Mouse (Mus musculus): ENCODE measurements around the gene Pkd1l1.
A peak's percentile ranks its signal among the peaks of the same experiment; 100 is the strongest.

The Pkd1l1 gene

DNA sequence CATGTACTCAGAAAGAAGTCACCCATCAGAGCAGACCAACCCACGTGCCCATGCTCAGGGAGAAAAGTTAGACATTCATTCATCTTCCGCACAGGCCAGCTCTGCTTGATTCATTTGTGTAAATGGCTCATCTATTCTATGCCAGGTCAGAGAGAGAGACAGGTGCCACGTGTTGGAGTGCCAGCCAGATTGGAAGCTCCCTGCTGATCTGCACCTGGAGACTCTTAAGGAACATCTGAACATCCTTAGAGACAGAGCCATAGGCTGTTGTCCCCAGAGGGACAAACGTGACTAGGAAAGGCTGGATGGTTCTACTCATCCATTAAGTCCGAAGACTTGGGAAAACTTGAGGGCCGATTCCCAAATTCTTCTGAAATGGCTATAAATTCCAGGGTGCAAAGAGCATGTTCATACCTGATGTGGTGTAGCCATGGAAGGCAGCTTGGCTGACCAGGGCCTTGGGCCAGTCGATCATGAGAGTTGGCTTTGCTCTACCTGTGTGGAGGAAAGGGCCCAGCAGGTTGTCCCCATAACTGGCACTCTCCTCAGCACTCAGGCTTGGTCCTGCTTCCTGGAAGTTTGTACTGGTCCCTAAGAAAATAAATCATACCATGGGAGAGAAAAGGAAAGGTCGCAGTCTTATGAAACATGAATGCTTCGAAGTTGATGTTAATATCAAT lies 36.5 kb downstream of the Pkd1l1 start:
- no peak for DNase-seq (ENCODE audit: low spot score)

- no peak for DNase-seq (ENCODE audit: low spot score)
Observed at GRCm38 (mm10) chr11:8916081-8916671, 56.9 kb downstream of the Pkd1l1 start.

DNA sequence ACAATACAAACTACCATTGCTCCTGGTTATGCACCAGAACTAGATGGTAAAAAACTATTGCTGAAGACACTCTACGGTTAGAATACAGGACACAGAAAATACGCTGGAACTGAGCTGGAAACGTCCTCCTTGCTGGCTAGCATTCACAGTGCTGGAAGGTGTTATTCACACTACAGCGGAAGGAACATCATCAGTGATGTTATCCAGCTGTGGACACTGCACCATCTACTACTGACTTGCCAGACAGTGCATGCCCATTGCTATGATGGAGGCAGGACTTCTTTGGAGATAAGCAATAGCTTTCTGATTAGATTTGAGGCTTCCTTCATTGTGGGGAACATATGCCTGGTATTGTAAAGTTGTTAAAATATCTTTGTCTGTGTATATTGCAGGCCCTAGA lies 90.3 kb downstream of the Pkd1l1 start:
- no peak for DNase-seq (ENCODE audit: low spot score)

- DNase-seq (ENCODE audit: low spot score): no peak
Observed at GRCm38 (mm10) chr11:8881521-8881920, 91.5 kb downstream of the Pkd1l1 start.

GRCm38 (mm10) chr11:8870115-8870514 lies 103.0 kb downstream of the Pkd1l1 start:
- DNase-seq (ENCODE audit: low spot score): no peak

DNA sequence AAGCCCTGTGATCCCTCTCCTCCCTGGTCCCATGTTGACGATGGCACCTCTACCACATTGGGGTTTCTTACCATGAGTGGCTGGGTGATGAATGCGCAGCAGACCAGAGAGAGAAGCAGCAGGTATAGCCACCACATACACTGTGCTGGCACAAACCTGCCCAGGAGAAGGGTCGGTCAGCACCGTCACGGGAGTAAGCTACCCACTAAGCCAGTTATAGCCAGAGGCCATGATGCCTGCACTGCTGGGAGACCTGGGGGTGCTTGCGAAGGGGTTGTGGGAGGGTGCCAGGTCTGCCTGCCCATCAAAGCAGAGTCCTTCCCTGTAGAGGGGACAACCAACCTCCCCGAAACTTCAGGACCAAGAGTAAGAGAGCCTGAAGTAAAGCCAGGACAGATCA lies 107.0 kb downstream of the Pkd1l1 start:
- no peak for DNase-seq (ENCODE audit: low spot score)

- DNase-seq (ENCODE audit: low spot score): peak; percentile 24
Observed at GRCm38 (mm10) chr11:8863955-8864675, 109.0 kb downstream of the Pkd1l1 start.

GRCm38 (mm10) chr11:8862426-8862825 lies 110.6 kb downstream of the Pkd1l1 start:
- no peak for DNase-seq (ENCODE audit: low spot score)

- DNase-seq (ENCODE audit: low spot score): no peak
Observed at GRCm38 (mm10) chr11:8861978-8862377, 111.1 kb downstream of the Pkd1l1 start.

GRCm38 (mm10) chr11:8860878-8861277 lies 112.2 kb downstream of the Pkd1l1 start:
- DNase-seq (ENCODE audit: low spot score): no peak

GRCm38 (mm10) chr11:8859868-8860267 lies 113.2 kb downstream of the Pkd1l1 start:
- DNase-seq (ENCODE audit: low spot score): peak; percentile 88

DNA sequence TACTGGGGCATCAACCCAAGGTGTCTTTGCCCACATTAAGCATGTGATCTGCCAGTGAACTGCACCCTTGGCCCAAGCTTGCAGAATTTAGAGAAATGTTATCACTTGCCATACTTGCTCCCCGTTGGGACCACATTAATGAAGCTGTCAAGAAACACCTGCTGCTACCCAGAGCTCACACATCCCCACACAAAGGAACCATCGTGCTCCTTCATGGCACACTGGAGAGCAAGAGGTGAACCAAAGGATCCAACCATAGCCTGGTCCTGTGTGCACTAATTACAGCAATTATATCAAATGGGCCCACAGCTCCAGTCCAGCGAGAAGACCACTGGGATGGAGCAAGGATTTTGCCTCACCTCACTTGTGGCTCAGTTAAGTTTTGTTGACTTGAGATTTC lies 114.0 kb downstream of the Pkd1l1 start:
- DNase-seq (ENCODE audit: low spot score): no peak

DNA sequence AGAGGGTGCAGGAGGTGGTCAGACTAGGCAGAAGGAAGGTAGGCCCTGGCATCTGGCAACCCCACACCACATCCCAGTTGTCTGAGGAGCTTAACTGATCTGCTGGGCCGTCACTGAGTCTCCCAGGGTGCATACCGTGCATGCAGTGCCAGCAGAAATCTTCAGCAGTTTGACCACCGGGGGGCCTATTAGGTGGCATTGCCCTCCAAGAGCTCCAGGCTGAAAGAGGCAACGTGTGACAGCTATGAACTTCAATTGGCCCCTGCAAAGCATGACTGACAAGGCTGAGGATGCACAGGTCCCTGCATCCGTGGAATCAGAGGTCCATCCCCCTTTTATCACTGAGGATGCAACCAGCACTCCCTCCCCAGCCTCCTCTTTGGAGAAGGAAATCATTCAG lies 116.9 kb downstream of the Pkd1l1 start:
- no peak for DNase-seq (ENCODE audit: low spot score)

GRCm38 (mm10) chr11:8848049-8848448 lies 125.0 kb downstream of the Pkd1l1 start:
- DNase-seq (ENCODE audit: low spot score): no peak

DNA sequence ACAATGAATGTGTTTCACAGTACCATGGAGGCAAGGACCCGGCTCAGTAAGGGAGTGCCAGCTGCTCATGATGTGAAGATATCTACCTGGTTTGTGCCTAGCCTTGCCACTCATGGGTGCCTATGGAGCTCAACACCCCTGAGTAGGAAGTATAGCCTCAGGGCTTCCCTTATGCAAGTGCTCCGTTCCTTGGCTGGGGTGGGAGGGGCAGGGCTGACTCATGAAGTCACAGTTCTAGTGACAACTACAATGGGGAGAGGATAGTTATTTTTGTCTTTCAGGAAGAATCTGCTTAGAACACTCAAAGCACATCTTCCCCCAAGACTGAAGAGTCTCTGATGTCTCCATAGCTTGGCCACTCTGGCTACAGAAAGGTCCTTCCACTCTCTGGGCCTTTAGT lies 125.4 kb downstream of the Pkd1l1 start:
- DNase-seq (ENCODE audit: low spot score): no peak

DNA sequence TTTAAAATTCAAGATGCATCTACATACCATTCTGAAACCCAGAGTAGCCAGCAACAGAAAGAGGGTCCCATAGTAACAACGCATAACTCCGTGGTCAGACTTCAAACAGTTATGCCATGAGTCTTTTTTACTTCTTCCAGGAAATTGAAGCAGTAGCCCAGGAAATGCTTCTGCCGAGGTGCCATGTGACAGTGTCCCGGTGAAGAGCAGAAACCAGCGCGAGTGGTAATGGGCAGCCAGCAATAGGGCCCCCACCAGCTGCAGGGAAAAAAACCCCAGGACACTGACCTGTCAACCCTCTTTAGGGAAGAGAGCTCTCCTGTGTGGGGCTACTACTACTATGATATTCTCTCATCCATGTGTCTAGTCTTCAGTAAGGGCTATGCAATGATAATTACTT lies 136.9 kb downstream of the Pkd1l1 start:
- DNase-seq (ENCODE audit: low spot score): no peak

DNA sequence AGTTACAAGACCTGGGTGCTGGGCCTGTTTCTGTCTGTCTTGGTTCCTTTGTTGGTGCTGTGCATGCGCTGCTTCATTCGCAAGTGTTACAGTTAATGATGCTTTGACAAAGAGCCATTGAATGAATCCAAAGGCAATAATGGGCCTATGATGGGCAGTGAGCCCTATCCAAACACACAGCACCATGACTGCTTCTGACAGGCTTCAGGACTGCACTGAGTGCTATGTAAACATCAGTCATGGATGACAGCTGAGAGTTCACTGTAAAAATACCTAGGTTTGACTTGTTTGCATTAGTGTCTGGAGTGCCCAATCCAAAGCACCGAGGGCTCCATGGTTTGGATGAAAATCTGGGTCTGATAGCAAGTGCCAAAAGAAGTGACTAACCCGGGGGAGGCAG lies 138.9 kb downstream of the Pkd1l1 start:
- DNase-seq (ENCODE audit: low spot score): no peak

DNA sequence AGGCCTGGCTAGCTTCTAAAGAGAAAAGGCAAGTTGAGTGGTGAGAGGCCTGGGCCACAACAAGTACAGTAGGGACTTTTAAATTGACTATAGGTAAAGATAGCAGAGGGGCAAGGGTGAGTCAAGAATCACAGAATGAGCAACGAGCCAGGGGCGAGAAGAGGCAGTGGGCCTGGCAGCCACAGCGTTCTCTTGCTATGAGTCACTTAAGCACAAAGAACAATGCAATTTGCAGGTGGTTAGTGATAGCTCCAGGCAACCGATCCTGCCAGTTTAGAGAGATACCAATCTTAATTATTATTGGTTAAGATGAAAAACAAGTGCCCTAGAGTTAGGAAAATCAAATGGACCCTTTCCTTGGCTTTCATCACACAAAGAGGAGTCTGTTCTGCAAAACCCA lies 142.5 kb downstream of the Pkd1l1 start:
- DNase-seq (ENCODE audit: low spot score): no peak

DNA sequence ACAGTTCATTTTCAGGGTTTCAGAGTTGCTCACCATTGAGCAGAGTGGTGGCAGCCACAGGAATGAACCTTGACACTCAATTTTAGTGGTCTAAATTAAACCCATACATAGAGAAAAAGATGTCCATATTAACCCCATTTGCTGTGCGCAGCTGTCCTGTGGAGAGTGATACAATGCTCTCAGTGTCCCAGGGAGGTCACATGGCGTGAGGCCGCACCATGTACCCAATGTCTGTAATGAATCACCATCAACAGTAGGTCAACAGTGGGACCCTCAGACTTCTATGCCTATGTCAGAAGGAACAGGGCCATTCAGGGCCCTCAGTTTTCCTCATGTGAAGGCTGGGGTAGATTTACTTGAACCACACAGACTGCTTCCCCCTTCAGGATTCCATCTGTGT lies 143.5 kb downstream of the Pkd1l1 start:
- DNase-seq (ENCODE audit: low spot score): no peak

DNA sequence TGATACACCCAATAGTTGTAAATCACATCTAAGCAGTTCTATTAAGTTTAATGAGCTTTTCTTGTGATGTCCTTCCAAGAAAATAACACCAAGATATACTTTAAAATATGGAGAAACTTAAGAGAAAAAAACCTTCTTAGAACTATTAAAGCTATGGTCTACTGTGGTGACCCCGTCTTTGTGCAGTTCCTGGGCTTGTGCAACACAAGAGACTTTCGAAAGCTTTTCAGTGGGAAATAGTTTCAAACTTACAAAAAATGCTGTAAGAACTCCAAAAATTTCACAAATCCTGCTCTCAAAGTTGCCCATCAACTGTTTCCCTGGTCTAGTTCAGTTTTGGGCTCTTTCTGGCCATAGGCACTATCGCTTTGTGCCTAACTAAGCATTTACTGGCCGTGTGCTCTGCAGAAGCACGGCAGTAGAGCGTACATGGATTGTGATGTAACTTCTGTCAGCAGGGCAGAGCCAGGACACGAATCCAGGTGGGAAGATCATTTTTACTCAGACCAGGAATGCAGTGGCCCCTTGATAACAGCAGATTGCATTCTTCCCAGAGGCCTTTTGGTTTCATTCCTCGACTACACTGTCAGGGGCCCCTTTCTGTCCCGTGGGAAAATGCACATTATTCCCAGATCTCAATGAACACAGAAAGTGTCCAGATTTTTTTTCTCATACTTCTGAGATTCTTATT lies 144.1 kb downstream of the Pkd1l1 start:
- DNase-seq (ENCODE audit: low spot score): no peak

- no peak for DNase-seq (ENCODE audit: low spot score)
Observed at GRCm38 (mm10) chr11:8826609-8827008, 146.5 kb downstream of the Pkd1l1 start.

GRCm38 (mm10) chr11:8826046-8826445 lies 147.0 kb downstream of the Pkd1l1 start:
- no peak for DNase-seq (ENCODE audit: low spot score)

- no peak for DNase-seq (ENCODE audit: low spot score)
Observed at GRCm38 (mm10) chr11:8825413-8825812, 147.7 kb downstream of the Pkd1l1 start.
